Mouse (Mus musculus): ENCODE results near the gene Pigs. TPM values are rescaled to one million over a fixed set of nuclear protein-coding genes. Genes with fewer than 3 reads are reported as not detected.

The Pigs gene
- polyA plus RNA-seq (2012; rRNA removed) = 56.9 and 57.1 TPM in 2 replicates

DNA sequence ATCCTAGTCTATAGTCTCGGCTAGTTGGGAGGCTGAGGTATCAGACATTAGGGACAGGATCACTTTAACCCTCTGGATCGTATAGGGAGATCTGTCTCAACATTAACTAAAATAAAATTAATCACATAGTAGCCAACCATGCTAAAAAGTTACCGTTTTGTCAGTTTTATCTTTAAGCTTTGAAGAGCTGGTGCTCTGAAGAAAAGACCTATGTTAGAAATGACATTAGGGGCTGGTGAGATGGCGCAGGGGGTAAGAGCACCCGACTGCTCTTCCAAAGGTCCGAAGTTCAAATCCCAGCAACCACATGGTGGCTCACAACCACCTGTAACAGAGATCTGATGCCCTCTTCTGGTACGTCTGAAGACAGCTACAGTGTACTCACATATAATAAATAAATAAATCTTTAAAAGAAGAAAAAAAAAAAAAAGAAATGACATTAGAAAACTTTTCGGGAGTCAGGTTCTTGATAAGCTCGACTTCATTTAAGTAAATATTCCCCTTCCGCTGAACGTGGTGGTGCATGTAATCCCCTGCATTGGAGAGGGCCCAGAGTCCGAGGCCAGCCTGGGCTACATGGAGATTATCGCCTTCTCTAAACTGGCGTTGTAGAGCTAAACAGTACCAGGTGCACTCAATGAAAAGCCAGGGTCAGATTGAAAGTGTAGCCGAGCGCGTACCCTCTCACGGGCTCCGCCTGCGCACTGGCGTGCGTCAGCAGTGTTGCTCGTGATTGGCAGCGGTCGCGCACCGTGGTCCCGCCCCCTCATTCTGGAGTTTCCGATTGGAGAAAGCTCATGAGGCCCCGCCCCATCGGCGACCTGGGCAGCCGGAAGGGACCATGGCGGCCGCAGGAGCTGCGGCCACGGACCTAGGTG, at the start of gene Pigs:
Gene Pigs (plus strand): TSS at position 782 of the 878 bp plus-strand sequence.

GRCm38 (mm10) chr11:78290654-78291053, 37.6 kb upstream of the Pigs start, which contains the start of gene BC030499:
BC030499 (plus strand) TSS chr11:78290841.

DNA sequence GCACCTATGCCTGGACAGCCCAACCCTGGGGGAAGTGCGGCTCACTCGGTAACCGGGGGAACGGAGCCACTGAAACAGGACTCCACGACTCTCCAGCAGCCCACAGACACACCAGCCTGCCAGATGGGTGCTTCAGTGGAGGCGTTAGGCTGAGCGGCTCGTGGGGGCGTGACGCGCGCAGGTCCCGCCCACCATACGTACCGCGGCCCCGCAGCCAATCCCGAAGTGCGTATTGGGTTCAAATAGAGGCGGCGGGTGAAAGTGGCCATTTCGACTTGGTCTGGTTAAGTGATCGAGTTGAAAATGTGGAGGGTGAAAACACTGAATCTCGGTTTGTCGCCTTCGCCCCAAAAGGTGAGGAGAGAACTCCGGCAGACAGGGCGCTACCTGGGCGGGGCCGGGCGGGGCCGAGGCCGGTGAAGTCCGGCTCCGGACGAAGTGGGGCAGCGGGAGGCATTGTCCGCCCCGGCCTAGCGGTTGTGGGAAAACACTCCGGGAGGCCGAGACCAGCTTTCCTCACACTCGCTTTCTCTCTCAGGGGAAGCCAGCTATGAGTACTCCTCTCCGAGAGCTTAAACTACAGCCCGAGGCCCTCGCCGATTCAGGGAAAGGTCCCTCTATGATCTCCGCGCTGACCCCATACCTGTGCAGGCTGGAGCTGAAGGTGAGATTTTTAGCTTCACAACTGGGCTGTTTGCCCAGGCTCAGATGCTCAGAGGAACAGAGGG, 26.7 kb upstream of the Pigs start, which contains the start of gene Spag5:
Gene Spag5 (plus strand): TSS at position 173 of the 728 bp plus-strand sequence.

GRCm38 (mm10) chr11:78322860-78323259, 5.4 kb upstream of the Pigs start, which contains the start of gene Aldoc:
Aldoc (plus strand) TSS chr11:78322968.

GRCm38 (mm10) chr11:78343381-78344327, 15.4 kb downstream of the Pigs start, which contains the start of gene Unc119:
Unc119 (plus strand) TSS chr11:78343482.

GRCm38 (mm10) chr11:78386508-78387043, 58.4 kb downstream of the Pigs start, which contains the start of gene Foxn1:
Foxn1 (minus strand) TSS chr11:78386558.

Other genes with a start within 250 kb of the Pigs start
- gene Eral1, start 248.0 kb upstream of the Pigs start, polyA plus RNA-seq (2012; rRNA removed) = 29.6 and 30.0 TPM in 2 replicates
- gene Fam222b, start 233.8 kb upstream of the Pigs start, polyA plus RNA-seq (2012; rRNA removed) = 13.8 and 15.8 TPM in 2 replicates
- 141 and 143 TPM in 2 replicates for gene Traf4, start 162.8 kb upstream of the Pigs start, polyA plus RNA-seq (2012; rRNA removed)
- 9.7 and 10.5 TPM in 2 replicates for gene Nek8, start 151.7 kb upstream of the Pigs start, polyA plus RNA-seq (2012; rRNA removed)
- 25.7 and 26.5 TPM in 2 replicates for gene Tlcd1, start 151.7 kb upstream of the Pigs start, polyA plus RNA-seq (2012; rRNA removed)
- gene Rpl23a, start 144.8 kb upstream of the Pigs start, polyA plus RNA-seq (2012; rRNA removed) = 2,315 and 2,382 TPM in 2 replicates
- gene Rab34, start 140.0 kb upstream of the Pigs start, polyA plus RNA-seq (2012; rRNA removed) = 96.9 and 97.7 TPM in 2 replicates
- 1.9 and 2.1 TPM in 2 replicates for gene Proca1, start 135.0 kb upstream of the Pigs start, polyA plus RNA-seq (2012; rRNA removed)
- 126 and 141 TPM in 2 replicates for gene Sdf2, start 82.7 kb upstream of the Pigs start, polyA plus RNA-seq (2012; rRNA removed)
- gene Supt6, start 82.4 kb upstream of the Pigs start, polyA plus RNA-seq (2012; rRNA removed) = 18.7 and 22.1 TPM in 2 replicates
- 57.1 and 65.9 TPM in 2 replicates for gene 2610507B11Rik, start 66.7 kb upstream of the Pigs start, polyA plus RNA-seq (2012; rRNA removed)
- gene BC030499, start 37.6 kb upstream of the Pigs start, polyA plus RNA-seq (2012; rRNA removed) = 0.26 and 0.44 TPM in 2 replicates
- 12.0 and 13.5 TPM in 2 replicates for gene Spag5, start 26.9 kb upstream of the Pigs start, polyA plus RNA-seq (2012; rRNA removed)
- 166 and 179 TPM in 2 replicates for gene Aldoc, start 5.4 kb upstream of the Pigs start, polyA plus RNA-seq (2012; rRNA removed)
- gene Unc119, start 15.1 kb downstream of the Pigs start, polyA plus RNA-seq (2012; rRNA removed) = 138 and 147 TPM in 2 replicates
- gene Foxn1, start 58.1 kb downstream of the Pigs start, polyA plus RNA-seq (2012; rRNA removed) = not detected in 2 replicates
- gene Slc13a2, start 93.8 kb downstream of the Pigs start, polyA plus RNA-seq (2012; rRNA removed) = not detected in 2 replicates
- 11.6 and 12.1 TPM in 2 replicates for gene Slc46a1, start 137.3 kb downstream of the Pigs start, polyA plus RNA-seq (2012; rRNA removed)
- gene Sarm1, start 169.3 kb downstream of the Pigs start, polyA plus RNA-seq (2012; rRNA removed) = 39.2 and 43.0 TPM in 2 replicates
- 89.4 and 93.1 TPM in 2 replicates for gene Vtn, start 170.7 kb downstream of the Pigs start, polyA plus RNA-seq (2012; rRNA removed)
- gene Sebox, start 175.0 kb downstream of the Pigs start, polyA plus RNA-seq (2012; rRNA removed) = 0.28 and 0.30 TPM in 2 replicates
- 64.8 and 65.4 TPM in 2 replicates for gene Tmem199, start 183.8 kb downstream of the Pigs start, polyA plus RNA-seq (2012; rRNA removed)
- 110 and 111 TPM in 2 replicates for gene Poldip2, start 183.8 kb downstream of the Pigs start, polyA plus RNA-seq (2012; rRNA removed)
- gene Tnfaip1, start 207.9 kb downstream of the Pigs start, polyA plus RNA-seq (2012; rRNA removed) = 52.8 and 53.0 TPM in 2 replicates
- gene Ift20, start 207.9 kb downstream of the Pigs start, polyA plus RNA-seq (2012; rRNA removed) = 85.8 and 87.6 TPM in 2 replicates
- 15.8 and 17.2 TPM in 2 replicates for gene Tmem97, start 222.4 kb downstream of the Pigs start, polyA plus RNA-seq (2012; rRNA removed)